Mouse (Mus musculus) stomach, postnatal 0 days (tissue): Measurements from ENCODE around the gene Kmt2a. TPM values are rescaled to one million over a fixed set of nuclear protein-coding genes. Genes with fewer than 3 reads are reported as not detected.
A peak's percentile ranks its signal among the peaks of the same experiment; 100 is the strongest.

Source experiments
- ATAC-seq: fragments of 200-750 bp; cut with Nextera tagmentation; 2 replicates; pipeline ENCODE4 v1.8.0; 2017; ENCODE audit not compliant: low FRiP score, low TSS enrichment
- DNase-seq: peaks from one replicate; pipeline ENCODE4 v3.0.0-alpha.2; 2016; ENCODE audit warnings: low spot score
- H3K27ac ChIP-seq: fragments of 300-500 bp; sonication (generic); replicated peaks from 2 replicates; pipeline ENCODE4 v1.5.1; 2014; ENCODE audit warnings: mild to moderate bottlenecking, control low read depth
- H3K27me3 ChIP-seq: fragments of 300-500 bp; sonication (generic); 2 replicates; pipeline ENCODE4 v1.6.1; 2014; ENCODE audit warnings: low read length; ENCODE audit not compliant: control insufficient read depth, insufficient read depth
- H3K36me3 ChIP-seq: fragments of 300-500 bp; sonication (generic); 2 replicates; pipeline ENCODE4 v1.6.1; 2014; ENCODE audit warnings: low read length, mixed read lengths; ENCODE audit not compliant: control insufficient read depth, insufficient read depth
- H3K4me1 ChIP-seq: fragments of 300-500 bp; sonication (generic); replicated peaks from 2 replicates; pipeline ENCODE4 v1.6.1; 2014; ENCODE audit warnings: antibody characterized with exemption; ENCODE audit not compliant: control insufficient read depth, insufficient read depth
- H3K4me2 ChIP-seq: fragments of 300-500 bp; sonication (generic); replicated peaks from 2 replicates; pipeline ENCODE4 v1.6.1; 2014; ENCODE audit warnings: low read depth, mild to moderate bottlenecking, control low read depth, moderate library complexity
- H3K4me3 ChIP-seq: fragments of 300-500 bp; sonication (generic); 2 replicates; pipeline ENCODE4 v1.5.1; 2014; ENCODE audit warnings: low read depth, low read length, control low read depth
- H3K9ac ChIP-seq: fragments of 300-500 bp; sonication (generic); 2 replicates; pipeline ENCODE4 v1.6.1; 2014; ENCODE audit warnings: mild to moderate bottlenecking, low read length, control low read depth, mixed read lengths
- H3K9me3 ChIP-seq: fragments of 300-500 bp; sonication (generic); 2 replicates; pipeline ENCODE4 v1.6.1; 2016; ENCODE audit warnings: low read length; ENCODE audit not compliant: control insufficient read depth
- CTCF ChIP-seq: IDR thresholded peaks from 2 replicates; pipeline ENCODE4 v1.5.1; 2016; ENCODE audit warnings: antibody characterized with exemption, low read depth, mild to moderate bottlenecking, moderate library complexity
- EP300 ChIP-seq: optimal IDR thresholded peaks from 2 replicates; pipeline ENCODE3; 2016; ENCODE audit warnings: antibody characterized with exemption
- WGBS: fragments of 180-500 bp; shearing (Covaris S2); extraction: QIAGEN DNeasy Blood & Tissue Kit; methylation state at CpG from one replicate; pipeline ENCODE4 v1.1.7; 2014; 5-methylcytosine and 5-hydroxymethylcytosine counted together
- polyA plus RNA-seq: library from polyadenylated mRNA; unstranded; fragments of >200 nt; fragmentation: Nextera tagmentation; extraction: Ambion mirVana; gene quantifications from 2 replicates; pipeline ENCODE4 v1.2.1, GENCODE M21; 2015

Gene Kmt2a
- polyA plus RNA-seq, 1 experiment from 2014 or later, result 4.3 TPM

GRCm38 (mm10) chr9:44914706-44915105, 33.6 kb upstream of the Kmt2a start:
- WGBS, result 19% methylated on average over 4 of the region's 4 CpGs
- DNase-seq (no peak), ATAC-seq (no peak)
- no peak overlapping the region for H3K9ac ChIP-seq
- H3K27me3 ChIP-seq, result no peaks in the 10 kb centered on the region
- H3K27ac ChIP-seq, result no peak overlapping the region
- no peak overlapping the region for H3K4me2 ChIP-seq
- H3K36me3 ChIP-seq, result peaks cover 6% of the 10 kb centered on the region; the same call in 1 of the 2 replicates
- TF ChIP-seq CTCF (no peak), EP300 (no peak)
- no peaks in the 10 kb centered on the region for H3K4me1 ChIP-seq
- H3K4me3 ChIP-seq, result no peak overlapping the region
- H3K9me3 ChIP-seq, result no peaks in the 10 kb centered on the region

DNA sequence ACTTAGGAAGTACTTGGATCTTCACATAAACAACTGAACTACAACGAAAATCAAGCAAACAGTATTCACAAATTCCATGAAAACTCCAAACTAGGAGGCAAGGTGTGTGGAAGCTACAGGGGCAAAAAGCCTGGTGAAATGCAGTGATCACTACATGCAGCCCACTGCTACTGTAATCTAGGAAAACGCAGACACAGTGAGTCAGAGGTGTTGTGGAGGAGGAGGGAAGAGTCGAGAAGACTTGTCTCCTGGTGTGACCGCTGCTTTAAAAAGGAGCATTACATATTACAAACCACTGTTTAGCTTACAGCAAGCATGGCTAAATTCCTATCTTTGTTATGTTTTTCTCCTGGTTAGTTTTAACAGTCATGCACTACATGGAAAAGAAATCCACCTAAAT, 30.3 kb upstream of the Kmt2a start:
- Histone ChIP-seq H3K4me1 (no peaks in the 10 kb centered on the region), H3K9ac (no peak overlapping the region), H3K36me3 (peaks cover 6% of the 10 kb centered on the region; the same call in 1 of the 2 replicates), H3K9me3 (no peaks in the 10 kb centered on the region), H3K4me2 (no peak overlapping the region), H3K27me3 (no peaks in the 10 kb centered on the region), H3K27ac (no peak overlapping the region), H3K4me3 (no peak overlapping the region)
- 92% methylated on average over 4 of the region's 4 CpGs for WGBS
- TF ChIP-seq EP300, result no peak
- TF ChIP-seq CTCF, result no peak
- ATAC-seq (no peak), DNase-seq (no peak)

GRCm38 (mm10) chr9:44905620-44906019, 24.5 kb upstream of the Kmt2a start:
- no peaks in the 10 kb centered on the region for H3K36me3 ChIP-seq
- H3K9ac ChIP-seq, result no peak overlapping the region; the same call in 1 of the 2 replicates
- H3K9me3 ChIP-seq, result no peaks in the 10 kb centered on the region
- no peak for TF ChIP-seq EP300
- no peak for TF ChIP-seq CTCF
- peak overlapping the region; percentile 56 for H3K27ac ChIP-seq
- ATAC-seq (peak; percentile 61), DNase-seq (peak; percentile 28)
- 32% methylated on average over 4 of the region's 4 CpGs for WGBS
- H3K27me3 ChIP-seq, result no peaks in the 10 kb centered on the region
- no peaks in the 10 kb centered on the region for H3K4me1 ChIP-seq
- no peak overlapping the region for H3K4me3 ChIP-seq
- no peak overlapping the region for H3K4me2 ChIP-seq

GRCm38 (mm10) chr9:44904964-44905363, 23.9 kb upstream of the Kmt2a start:
- TF ChIP-seq EP300, result no peak
- TF ChIP-seq CTCF, result no peak
- no peak overlapping the region for H3K4me3 ChIP-seq
- no peaks in the 10 kb centered on the region for H3K9me3 ChIP-seq
- no peak overlapping the region for H3K9ac ChIP-seq
- ATAC-seq, result peak; percentile 80
- 29% methylated on average over 5 of the region's 5 CpGs for WGBS
- H3K27ac ChIP-seq, result peak overlapping the region; percentile 56
- no peak overlapping the region for H3K4me2 ChIP-seq
- peak; percentile 35 for DNase-seq
- H3K27me3 ChIP-seq, result no peaks in the 10 kb centered on the region
- no peaks in the 10 kb centered on the region for H3K4me1 ChIP-seq
- H3K36me3 ChIP-seq, result no peaks in the 10 kb centered on the region

- Histone ChIP-seq H3K9me3 (no peaks in the 10 kb centered on the region), H3K27ac (no peak overlapping the region), H3K4me1 (no peaks in the 10 kb centered on the region), H3K9ac (no peak overlapping the region), H3K27me3 (no peaks in the 10 kb centered on the region), H3K4me2 (no peak overlapping the region), H3K36me3 (no peaks in the 10 kb centered on the region), H3K4me3 (no peak overlapping the region)
- no peak for DNase-seq
- 77% methylated on average over 4 of the region's 4 CpGs for WGBS
- no peak for ATAC-seq
- TF ChIP-seq EP300 (no peak), CTCF (no peak)
Measured at GRCm38 (mm10) chr9:44903856-44904255, 22.8 kb upstream of the Kmt2a start.

GRCm38 (mm10) chr9:44900402-44900801, 19.3 kb upstream of the Kmt2a start:
- no peak for DNase-seq
- Histone ChIP-seq H3K4me2 (no peak overlapping the region), H3K9me3 (no peaks in the 10 kb centered on the region), H3K36me3 (no peaks in the 10 kb centered on the region), H3K27me3 (no peaks in the 10 kb centered on the region), H3K9ac (no peak overlapping the region), H3K4me1 (no peaks in the 10 kb centered on the region), H3K27ac (no peak overlapping the region), H3K4me3 (no peak overlapping the region)
- no peak for ATAC-seq
- peak; percentile 59 for TF ChIP-seq CTCF
- TF ChIP-seq EP300, result no peak
- WGBS, result 64% methylated on average over 4 of the region's 4 CpGs
